ENCODE assay signal across 10 mouse cellular contexts in genomic region chr2:179792426-179793133, GRCm38 (mm10).
A peak's percentile ranks its signal among the peaks of the same experiment; 100 is the strongest.
DNase-seq lines count a peak whose midpoint lies in the region; ATAC-seq lines count a peak whose summit lies in the region.
"Had no signal": no experiment of that assay in that cellular context is flagged by ENCODE, and none has a peak within 500 bp of the region (broad histone marks: within the 10 kb centered on the region; RNA-seq: fewer than 3 reads in every experiment).

No protein-coding gene starts in this region.

- H3K4me3 ChIP-seq in heart, embryonic 13.5 days: no peak overlapping the region
- H3K4me3 ChIP-seq in midbrain, embryonic 10.5 days: no peak overlapping the region
- no peak overlapping the region for H3K4me3 ChIP-seq in midbrain, embryonic 16.5 days (ENCODE audit: low read depth, low read length)
- no peak overlapping the region for H3K4me3 ChIP-seq in embryonic facial prominence, embryonic 11.5 days (ENCODE audit: low read depth, low read length)
- no peak overlapping the region for H3K4me3 ChIP-seq in midbrain, embryonic 13.5 days (replicated peaks)

- ATAC-seq in heart, embryonic 13.5 days (ENCODE audit: extremely low read depth, insufficient number of reproducible peaks, low FRiP score, low TSS enrichment): no peak
- ATAC-seq in midbrain, embryonic 16.5 days: no peak
- no peak for ATAC-seq in embryonic facial prominence, embryonic 11.5 days (replicated peaks; ENCODE audit: insufficient number of reproducible peaks, low FRiP score, low TSS enrichment, low read depth)
- ATAC-seq in midbrain, embryonic 13.5 days: peak; percentile 47; the same call in 1 of the 2 replicates
- ATAC-seq: intestine, embryonic 16.5 days had no signal

- H3K9me3 ChIP-seq in heart, embryonic 13.5 days: no peaks in the 10 kb centered on the region
- no peaks in the 10 kb centered on the region for H3K9me3 ChIP-seq in midbrain, embryonic 10.5 days (replicated peaks)
- no peaks in the 10 kb centered on the region for H3K9me3 ChIP-seq in midbrain, embryonic 16.5 days (replicated peaks; ENCODE audit: control insufficient read depth, low read length, poor library complexity, severe bottlenecking)
- no peaks in the 10 kb centered on the region for H3K9me3 ChIP-seq in embryonic facial prominence, embryonic 11.5 days (replicated peaks; ENCODE audit: control insufficient read depth, low read length)
- H3K9me3 ChIP-seq in midbrain, embryonic 13.5 days: no peaks in the 10 kb centered on the region

- intact Hi-C loops in heart, postnatal 36 days (cut with DNase I): no loop called here

- no peak for DNase-seq in heart, postnatal 36 days
- DNase-seq in midbrain, embryonic 10.5 days (ENCODE audit: low spot score): peak; percentile 41
- peak; percentile 32 for DNase-seq in embryonic facial prominence, embryonic 11.5 days (ENCODE audit: low spot score)
- no peak for DNase-seq in adrenal gland, postnatal 25 days
- no peak for DNase-seq in layer of hippocampus, adult 11-12 months (ENCODE audit: low spot score)
- DNase-seq: adrenal gland, adult 8-10 months had no signal

- peak overlapping the region; percentile 79 for H3K27ac ChIP-seq in heart, embryonic 13.5 days (replicated peaks)
- H3K27ac ChIP-seq in midbrain, embryonic 10.5 days (replicated peaks): peak overlapping the region; percentile 50
- H3K27ac ChIP-seq in midbrain, embryonic 16.5 days (ENCODE audit: low read length): no peak overlapping the region
- H3K27ac ChIP-seq in embryonic facial prominence, embryonic 11.5 days (replicated peaks; ENCODE audit: low read depth, low read length): no peak overlapping the region
- peak overlapping the region; percentile 51; the same call in 1 of the 2 replicates for H3K27ac ChIP-seq in midbrain, embryonic 13.5 days

- H3K27me3 ChIP-seq in heart, embryonic 13.5 days (replicated peaks): no peaks in the 10 kb centered on the region
- H3K27me3 ChIP-seq in midbrain, embryonic 10.5 days (ENCODE audit: low read depth, poor library complexity, severe bottlenecking): no peaks in the 10 kb centered on the region
- H3K27me3 ChIP-seq in midbrain, embryonic 16.5 days (ENCODE audit: control insufficient read depth, insufficient read depth, low read depth, low read length): no peaks in the 10 kb centered on the region
- no peaks in the 10 kb centered on the region for H3K27me3 ChIP-seq in embryonic facial prominence, embryonic 11.5 days (ENCODE audit: control insufficient read depth, insufficient read depth, low read length)
- H3K27me3 ChIP-seq in midbrain, embryonic 13.5 days: no peaks in the 10 kb centered on the region

- no peaks in the 10 kb centered on the region for H3K36me3 ChIP-seq in heart, embryonic 13.5 days
- H3K36me3 ChIP-seq in midbrain, embryonic 10.5 days: no peaks in the 10 kb centered on the region
- no peaks in the 10 kb centered on the region for H3K36me3 ChIP-seq in midbrain, embryonic 16.5 days (ENCODE audit: control insufficient read depth, insufficient read depth, low read length)
- H3K36me3 ChIP-seq in embryonic facial prominence, embryonic 11.5 days (replicated peaks; ENCODE audit: control insufficient read depth, insufficient read depth, low read depth, low read length): no peaks in the 10 kb centered on the region
- H3K36me3 ChIP-seq in midbrain, embryonic 13.5 days: no peaks in the 10 kb centered on the region

- H3K9ac ChIP-seq in heart, embryonic 13.5 days: 0 out of 2 replicates have a peak overlapping the region, but pooled peaks have one; percentile 25
- H3K9ac ChIP-seq in midbrain, embryonic 16.5 days (ENCODE audit: low read depth, low read length): no peak overlapping the region
- H3K9ac ChIP-seq in embryonic facial prominence, embryonic 11.5 days (replicated peaks; ENCODE audit: low read length): no peak overlapping the region
- no peak overlapping the region for H3K9ac ChIP-seq in midbrain, embryonic 13.5 days (replicated peaks)

- WGBS in heart, embryonic 13.5 days: 28% methylated on average over 13 of the region's 13 CpGs
- 34% methylated on average over 13 of the region's 13 CpGs for WGBS in midbrain, embryonic 10.5 days
- 24% methylated on average over 13 of the region's 13 CpGs for WGBS in midbrain, embryonic 16.5 days
- 40% methylated on average over 13 of the region's 13 CpGs for WGBS in embryonic facial prominence, embryonic 11.5 days
- WGBS in midbrain, embryonic 13.5 days: 25% methylated on average over 13 of the region's 13 CpGs

- peak overlapping the region; percentile 13 for H3K4me2 ChIP-seq in heart, embryonic 13.5 days
- no peak overlapping the region for H3K4me2 ChIP-seq in midbrain, embryonic 16.5 days (ENCODE audit: low read length)
- H3K4me2 ChIP-seq in embryonic facial prominence, embryonic 11.5 days (ENCODE audit: low read depth, low read length): no peak overlapping the region
- no peak overlapping the region for H3K4me2 ChIP-seq in midbrain, embryonic 13.5 days (replicated peaks)

- peaks cover 22% of the 10 kb centered on the region for H3K4me1 ChIP-seq in heart, embryonic 13.5 days
- H3K4me1 ChIP-seq in midbrain, embryonic 10.5 days: peaks cover 39% of the 10 kb centered on the region
- H3K4me1 ChIP-seq in midbrain, embryonic 16.5 days (ENCODE audit: control insufficient read depth, insufficient read depth, low read length): peaks cover 17% of the 10 kb centered on the region
- H3K4me1 ChIP-seq in embryonic facial prominence, embryonic 11.5 days (ENCODE audit: control insufficient read depth, insufficient read depth, low read length): no peaks in the 10 kb centered on the region
- peaks cover 49% of the 10 kb centered on the region for H3K4me1 ChIP-seq in midbrain, embryonic 13.5 days (replicated peaks)

Comparison
In these comparisons a context has a peak if more than half of its experiments do, and no peak if none do; other contexts are left out.
1. H3K27ac ChIP-seq: peak in heart, embryonic 13.5 days (single experiment), midbrain, embryonic 10.5 days (single experiment) and midbrain, embryonic 13.5 days (single experiment); none in midbrain, embryonic 16.5 days (single experiment) and embryonic facial prominence, embryonic 11.5 days (single experiment).
2. DNase-seq: peak in midbrain, embryonic 10.5 days (single experiment) and embryonic facial prominence, embryonic 11.5 days (single experiment); none in heart, postnatal 36 days (0 of 2), adrenal gland, postnatal 25 days (single experiment) and layer of hippocampus, adult 11-12 months (single experiment).